24 mouse cellular contexts compared by ENCODE assay signal in genomic region chr11:102334010-102334409, GRCm38 (mm10). TPM values are rescaled to one million over a fixed set of nuclear protein-coding genes. Genes with fewer than 3 reads are reported as not detected.
"Had no signal": no experiment of that assay in that cellular context is flagged by ENCODE, and none has a peak within 500 bp of the region (broad histone marks: within the 10 kb centered on the region; RNA-seq: fewer than 3 reads in every experiment).

No protein-coding gene starts in this region.

- H3K36me3 ChIP-seq: limb, embryonic 10.5 days; limb, embryonic 13.5 days; liver, embryonic 12.5 days; liver, embryonic 15.5 days; lung, embryonic 15.5 days; neural tube, embryonic 13.5 days had no signal

- H3K9me3 ChIP-seq: limb, embryonic 10.5 days; limb, embryonic 13.5 days; liver, embryonic 12.5 days; liver, embryonic 15.5 days; lung, embryonic 15.5 days; neural tube, embryonic 13.5 days had no signal

- DNase-seq: kidney, adult 9 months; kidney, postnatal 14 days; kidney, postnatal 4 days; liver; lung, adult 18-20 months; lung, postnatal 10 days; lung, postnatal 36 days; midbrain, embryonic 14.5 days; retina, postnatal 1 day; right cerebral cortex, postnatal 25 days; spleen, adult 18-20 months; thymus, adult 18-20 months; thymus, postnatal 36 days had no signal

- H3K4me1 ChIP-seq: liver, embryonic 15.5 days had no signal

- ATAC-seq: liver, embryonic 12.5 days had no signal

- H3K9ac ChIP-seq: limb, embryonic 13.5 days; liver, embryonic 12.5 days; liver, embryonic 15.5 days; lung, embryonic 15.5 days; neural tube, embryonic 13.5 days had no signal

- H3K27ac ChIP-seq: limb, embryonic 10.5 days; limb, embryonic 13.5 days; liver, embryonic 12.5 days; liver, embryonic 15.5 days; lung, embryonic 15.5 days; neural tube, embryonic 13.5 days had no signal

- H3K4me3 ChIP-seq: limb, embryonic 10.5 days; limb, embryonic 13.5 days; liver, embryonic 12.5 days; liver, embryonic 15.5 days; lung, embryonic 15.5 days; megakaryocyte, embryonic 14.5 days; myocyte; neural tube, embryonic 13.5 days had no signal

- H3K4me2 ChIP-seq: limb, embryonic 13.5 days; liver, embryonic 12.5 days; liver, embryonic 15.5 days; lung, embryonic 15.5 days; midbrain, embryonic 11.5 days; neural tube, embryonic 13.5 days had no signal

- H3K27me3 ChIP-seq: limb, embryonic 13.5 days; lung, embryonic 15.5 days; neural tube, embryonic 13.5 days had no signal

RNA-seq across cellular contexts. Expression of gene Slc4a1, which starts 32.0 kb away (rescaled TPM):
- polyA plus RNA-seq: myocyte; testis, adult 2 months; urinary bladder, adult 2 months had no signal
